Mouse (Mus musculus) adrenal gland, adult 2 months (tissue): Measurements from ENCODE around the gene Ppid. TPM values are rescaled to one million over a fixed set of nuclear protein-coding genes. Genes with fewer than 3 reads are reported as not detected.

Experiments used
- DNase-seq: peaks from one replicate; pipeline ENCODE4 v3.0.0; 2021
- long read RNA-seq: library from polyadenylated mRNA; stranded (forward); transcript quantifications from one replicate; pipeline ENCODE4 v2.0.0, GENCODE M21; 2021
- polyA plus RNA-seq: library from polyadenylated mRNA; depleted of rRNA; stranded (reverse); fragments of >200 nt; gene quantifications from 2 replicates; pipeline ENCODE4 v1.2.3, GENCODE M21; 2012; rRNA removed
- total RNA-seq, 2 experiments: library from RNA; stranded (reverse); gene quantifications; 2 replicates each; pipeline ENCODE4 v1.2.3; 2021

Gene Ppid
- total RNA-seq (10 to 100 TPM; 51.4 to 53.4 TPM), polyA plus RNA-seq (3.7 and 4.8 TPM in 2 replicates)
- long read RNA-seq, transcript Ppid-201 (10 exons, 1,752 nt) = major isoform, 45 of 50 reads
- long read RNA-seq, partial matches to known transcripts = 0 of 50 reads
- long read RNA-seq, other reads (novel, unspliced or antisense) = 2 of 50 reads

- DNase-seq = peak; percentile 85
Measured at GRCm38 (mm10) chr3:79590863-79591792, at the start of gene Ppid. Gene Ppid (plus strand): TSS chr3:79591342.

GRCm38 (mm10) chr3:79542585-79542984 is 48.6 kb upstream of the Ppid start:
- no peak for DNase-seq

- DNase-seq = no peak
Measured at GRCm38 (mm10) chr3:79548681-79549437, 42.3 kb upstream of the Ppid start.

GRCm38 (mm10) chr3:79549751-79550393 is 41.3 kb upstream of the Ppid start:
- DNase-seq = no peak

GRCm38 (mm10) chr3:79551826-79552552 is 39.2 kb upstream of the Ppid start:
- DNase-seq = no peak

- no peak for DNase-seq
Measured at GRCm38 (mm10) chr3:79553779-79554178, 37.4 kb upstream of the Ppid start.

- DNase-seq = no peak
Measured at GRCm38 (mm10) chr3:79555061-79555460, 36.1 kb upstream of the Ppid start.

- peak; percentile 21 for DNase-seq
Measured at GRCm38 (mm10) chr3:79559021-79559772, 31.9 kb upstream of the Ppid start.

GRCm38 (mm10) chr3:79559773-79560045 is 31.4 kb upstream of the Ppid start:
- no peak for DNase-seq

- DNase-seq = no peak
Measured at GRCm38 (mm10) chr3:79560555-79560954, 30.6 kb upstream of the Ppid start.

GRCm38 (mm10) chr3:79561784-79562715 is 29.1 kb upstream of the Ppid start:
- DNase-seq = no peak

- DNase-seq = no peak
Measured at GRCm38 (mm10) chr3:79563511-79563910, 27.6 kb upstream of the Ppid start.

- no peak for DNase-seq
Measured at GRCm38 (mm10) chr3:79564875-79565606, 26.1 kb upstream of the Ppid start.

GRCm38 (mm10) chr3:79566716-79567691 is 24.1 kb upstream of the Ppid start:
- no peak for DNase-seq

- DNase-seq = peak; percentile 95
Measured at GRCm38 (mm10) chr3:79567703-79568362, 23.3 kb upstream of the Ppid start, which contains the start of gene Fnip2. Gene Fnip2 (minus strand): TSS chr3:79567796.

- DNase-seq = no peak
Measured at GRCm38 (mm10) chr3:79568629-79569350, 22.4 kb upstream of the Ppid start.

GRCm38 (mm10) chr3:79569351-79569681 is 21.8 kb upstream of the Ppid start:
- no peak for DNase-seq
